Mouse (Mus musculus): ENCODE data around the gene Rad23a. TPM values are rescaled to one million over a fixed set of nuclear protein-coding genes. Genes with fewer than 3 reads are reported as not detected.

The Rad23a gene
- total RNA-seq (2014; fragmentation: Nextera tagmentation) (116 and 121 TPM in 2 replicates), total RNA-seq (2017) (38.7 and 39.2 TPM in 2 replicates), polyA plus RNA-seq (2012) (414 and 672 TPM in 2 replicates)

- Histone ChIP-seq H3K27me3 (ENCODE audit: insufficient read depth, low read length) (no peaks in the 10 kb centered on the region), H3K9me3 (replicated peaks) (no peaks in the 10 kb centered on the region), H3K4me3 (ENCODE audit: low read depth, low read length) (peak within 1 kb of the TSS; percentile 88), H3K36me3 (replicated peaks) (peaks cover 87% of the 10 kb centered on the region), H3K4me1 (ENCODE audit: insufficient read depth, low read depth, low read length) (peaks cover 82% of the 10 kb centered on the region)
- peak; percentile 83 for ATAC-seq (ENCODE audit: extremely low read depth, insufficient number of reproducible peaks, low FRiP score, poor library complexity, severe bottlenecking)
- peak; percentile 88 for DNase-seq (ENCODE audit: low spot score)
- no peak for TF ChIP-seq CTCF (IDR thresholded peaks at IDR 0.05; ENCODE audit: low read depth, low read length)
- TF ChIP-seq POLR2AphosphoS5 (IDR thresholded peaks at IDR 0.05; ENCODE audit: insufficient replicate concordance, low read depth, low read length): peak; percentile 82; the same call in 1 of the 2 replicates
These were observed at the start of gene Rad23a for GRCm38 (mm10) chr8:84840248-84840999. Gene Rad23a (minus strand): TSS chr8:84840665.

GRCm38 (mm10) chr8:84889141-84889540 lies 48.7 kb upstream of the Rad23a start:
- no peak for ATAC-seq (ENCODE audit: extremely low read depth, insufficient number of reproducible peaks, low FRiP score, poor library complexity, severe bottlenecking)
- Histone ChIP-seq H3K27me3 (ENCODE audit: insufficient read depth, low read length) (no peaks in the 10 kb centered on the region), H3K9me3 (replicated peaks) (no peaks in the 10 kb centered on the region), H3K4me3 (ENCODE audit: low read depth, low read length) (no peak overlapping the region), H3K36me3 (replicated peaks) (peaks cover 81% of the 10 kb centered on the region), H3K4me1 (ENCODE audit: insufficient read depth, low read depth, low read length) (peaks cover 45% of the 10 kb centered on the region)
- TF ChIP-seq POLR2AphosphoS5 (IDR thresholded peaks at IDR 0.05; ENCODE audit: insufficient replicate concordance, low read depth, low read length) (no peak), CTCF (IDR thresholded peaks at IDR 0.05; ENCODE audit: low read depth, low read length) (no peak), GATA2 (IDR thresholded peaks at IDR 0.05; ENCODE audit: borderline replicate concordance, low read depth, low read length) (no peak), GATA1 (IDR thresholded peaks at IDR 0.05; ENCODE audit: borderline replicate concordance, low read length) (no peak), TAL1 (conservative IDR thresholded peaks at IDR 0.05; ENCODE audit: low read depth, low read length) (no peak)
- DNase-seq (ENCODE audit: low spot score): no peak

- Histone ChIP-seq H3K4me1 (ENCODE audit: insufficient read depth, low read depth, low read length) (peaks cover 40% of the 10 kb centered on the region), H3K9me3 (replicated peaks) (no peaks in the 10 kb centered on the region), H3K4me3 (ENCODE audit: low read depth, low read length) (no peak overlapping the region), H3K36me3 (replicated peaks) (peaks cover 88% of the 10 kb centered on the region), H3K27me3 (ENCODE audit: insufficient read depth, low read length) (no peaks in the 10 kb centered on the region)
- no peak for DNase-seq (ENCODE audit: low spot score)
- TF ChIP-seq CTCF (IDR thresholded peaks at IDR 0.05; ENCODE audit: low read depth, low read length) (no peak), POLR2AphosphoS5 (IDR thresholded peaks at IDR 0.05; ENCODE audit: insufficient replicate concordance, low read depth, low read length) (no peak), GATA2 (IDR thresholded peaks at IDR 0.05; ENCODE audit: borderline replicate concordance, low read depth, low read length) (no peak), GATA1 (IDR thresholded peaks at IDR 0.05; ENCODE audit: borderline replicate concordance, low read length) (no peak), TAL1 (conservative IDR thresholded peaks at IDR 0.05; ENCODE audit: low read depth, low read length) (no peak)
- ATAC-seq (ENCODE audit: extremely low read depth, insufficient number of reproducible peaks, low FRiP score, poor library complexity, severe bottlenecking): no peak
These were observed 47.8 kb upstream of the Rad23a start for GRCm38 (mm10) chr8:84888280-84888679.

GRCm38 (mm10) chr8:84884728-84885127 lies 44.3 kb upstream of the Rad23a start:
- Histone ChIP-seq H3K27me3 (ENCODE audit: insufficient read depth, low read length) (no peaks in the 10 kb centered on the region), H3K4me3 (ENCODE audit: low read depth, low read length) (no peak overlapping the region), H3K9me3 (replicated peaks) (no peaks in the 10 kb centered on the region), H3K4me1 (ENCODE audit: insufficient read depth, low read depth, low read length) (peaks cover 27% of the 10 kb centered on the region), H3K36me3 (replicated peaks) (peaks cover 90% of the 10 kb centered on the region)
- ATAC-seq (ENCODE audit: extremely low read depth, insufficient number of reproducible peaks, low FRiP score, poor library complexity, severe bottlenecking): no peak
- TF ChIP-seq CTCF (IDR thresholded peaks at IDR 0.05; ENCODE audit: low read depth, low read length): no peak
- TF ChIP-seq GATA2 (IDR thresholded peaks at IDR 0.05; ENCODE audit: borderline replicate concordance, low read depth, low read length): no peak
- TF ChIP-seq TAL1 (conservative IDR thresholded peaks at IDR 0.05; ENCODE audit: low read depth, low read length): no peak
- no peak for TF ChIP-seq GATA1 (IDR thresholded peaks at IDR 0.05; ENCODE audit: borderline replicate concordance, low read length)
- no peak for TF ChIP-seq POLR2AphosphoS5 (IDR thresholded peaks at IDR 0.05; ENCODE audit: insufficient replicate concordance, low read depth, low read length)
- DNase-seq (ENCODE audit: low spot score): no peak

- Histone ChIP-seq H3K27me3 (ENCODE audit: insufficient read depth, low read length) (no peaks in the 10 kb centered on the region), H3K4me1 (ENCODE audit: insufficient read depth, low read depth, low read length) (peaks cover 49% of the 10 kb centered on the region), H3K36me3 (replicated peaks) (peaks cover 83% of the 10 kb centered on the region), H3K9me3 (replicated peaks) (no peaks in the 10 kb centered on the region), H3K4me3 (ENCODE audit: low read depth, low read length) (no peak overlapping the region)
- ATAC-seq (ENCODE audit: extremely low read depth, insufficient number of reproducible peaks, low FRiP score, poor library complexity, severe bottlenecking) (no peak), DNase-seq (ENCODE audit: low spot score) (no peak)
- TF ChIP-seq CTCF (IDR thresholded peaks at IDR 0.05; ENCODE audit: low read depth, low read length) (no peak), GATA1 (IDR thresholded peaks at IDR 0.05; ENCODE audit: borderline replicate concordance, low read length) (no peak), TAL1 (conservative IDR thresholded peaks at IDR 0.05; ENCODE audit: low read depth, low read length) (no peak), GATA2 (IDR thresholded peaks at IDR 0.05; ENCODE audit: borderline replicate concordance, low read depth, low read length) (no peak), POLR2AphosphoS5 (IDR thresholded peaks at IDR 0.05; ENCODE audit: insufficient replicate concordance, low read depth, low read length) (no peak)
These were observed 38.5 kb upstream of the Rad23a start for GRCm38 (mm10) chr8:84878915-84879314.

GRCm38 (mm10) chr8:84877297-84878035 lies 37.0 kb upstream of the Rad23a start:
- H3K36me3 ChIP-seq (replicated peaks): peaks cover 82% of the 10 kb centered on the region

More at GRCm38 (mm10) chr8:84877297-84878035, 37.0 kb upstream of the Rad23a start:
- Histone ChIP-seq H3K9me3 (replicated peaks) (no peaks in the 10 kb centered on the region), H3K27me3 (ENCODE audit: insufficient read depth, low read length) (no peaks in the 10 kb centered on the region), H3K4me3 (ENCODE audit: low read depth, low read length) (no peak overlapping the region; the same call in 1 of the 2 replicates), H3K4me1 (ENCODE audit: insufficient read depth, low read depth, low read length) (peaks cover 57% of the 10 kb centered on the region)
- ATAC-seq (ENCODE audit: extremely low read depth, insufficient number of reproducible peaks, low FRiP score, poor library complexity, severe bottlenecking): peak; percentile 19; the same call in 1 of the 2 replicates
- TF ChIP-seq GATA1 (IDR thresholded peaks at IDR 0.05; ENCODE audit: borderline replicate concordance, low read length): no peak
- TF ChIP-seq TAL1 (conservative IDR thresholded peaks at IDR 0.05; ENCODE audit: low read depth, low read length): no peak
- TF ChIP-seq GATA2 (IDR thresholded peaks at IDR 0.05; ENCODE audit: borderline replicate concordance, low read depth, low read length): no peak
- TF ChIP-seq CTCF (IDR thresholded peaks at IDR 0.05; ENCODE audit: low read depth, low read length): no peak
- DNase-seq (ENCODE audit: low spot score): no peak

Data from G1E (cell line).